Comparison of ENCODE assay signal across 20 mouse cellular contexts in genomic region chr2:160561711-160562110, GRCm38 (mm10).
DNase-seq lines count a peak whose midpoint lies in the region; ATAC-seq and TF ChIP-seq lines count a peak whose summit lies in the region.
"Had no signal": no experiment of that assay in that cellular context is flagged by ENCODE, and none has a peak within 500 bp of the region (broad histone marks: within the 10 kb centered on the region; RNA-seq: fewer than 3 reads in every experiment).

No protein-coding gene starts in this region.

- no peaks in the 10 kb centered on the region for H3K4me1 ChIP-seq in intestine, embryonic 14.5 days (replicated peaks; ENCODE audit: control insufficient read depth, insufficient read depth, low read length)
- H3K4me1 ChIP-seq in intestine, postnatal 0 days (replicated peaks; ENCODE audit: control insufficient read depth, insufficient read depth, low read length) = no peaks in the 10 kb centered on the region
- 0 out of 2 replicates have a peak, but pooled peaks cover 3% of the 10 kb centered on the region for H3K4me1 ChIP-seq in midbrain, embryonic 14.5 days (ENCODE audit: control insufficient read depth, insufficient read depth, low read length)
- H3K4me1 ChIP-seq in midbrain, postnatal 0 days (ENCODE audit: insufficient read depth, low read length) = no peaks in the 10 kb centered on the region
- H3K4me1 ChIP-seq: embryonic facial prominence, embryonic 15.5 days; forebrain, embryonic 15.5 days; heart, embryonic 12.5 days had no signal

- H3K36me3 ChIP-seq in intestine, embryonic 14.5 days (ENCODE audit: control insufficient read depth, insufficient read depth, low read length) = no peaks in the 10 kb centered on the region
- H3K36me3 ChIP-seq in intestine, postnatal 0 days (ENCODE audit: control insufficient read depth, insufficient read depth) = no peaks in the 10 kb centered on the region
- H3K36me3 ChIP-seq in midbrain, embryonic 14.5 days (ENCODE audit: control insufficient read depth, insufficient read depth, low read length) = no peaks in the 10 kb centered on the region
- no peaks in the 10 kb centered on the region for H3K36me3 ChIP-seq in midbrain, postnatal 0 days (ENCODE audit: insufficient read depth, low read length)
- H3K36me3 ChIP-seq: embryonic facial prominence, embryonic 15.5 days; forebrain, embryonic 10.5 days; forebrain, embryonic 15.5 days; heart, embryonic 12.5 days; hindbrain, embryonic 10.5 days had no signal

- H3K27ac ChIP-seq in intestine, embryonic 14.5 days (ENCODE audit: low read depth) = no peak overlapping the region
- no peak overlapping the region for H3K27ac ChIP-seq in intestine, postnatal 0 days (ENCODE audit: low read depth, low read length)
- no peak overlapping the region for H3K27ac ChIP-seq in midbrain, embryonic 14.5 days (replicated peaks; ENCODE audit: low read depth, low read length)
- H3K27ac ChIP-seq in midbrain, postnatal 0 days (ENCODE audit: low read depth, low read length) = no peak overlapping the region
- H3K27ac ChIP-seq: embryonic facial prominence, embryonic 15.5 days; forebrain, embryonic 10.5 days; forebrain, embryonic 15.5 days; heart, adult 2 months; hindbrain, embryonic 10.5 days; hindbrain, embryonic 14.5 days had no signal

- H3K27me3 ChIP-seq in intestine, embryonic 14.5 days (replicated peaks; ENCODE audit: control insufficient read depth, insufficient read depth, low read length) = no peaks in the 10 kb centered on the region
- no peaks in the 10 kb centered on the region for H3K27me3 ChIP-seq in intestine, postnatal 0 days (replicated peaks; ENCODE audit: control insufficient read depth, insufficient read depth, low read length)
- no peaks in the 10 kb centered on the region for H3K27me3 ChIP-seq in midbrain, embryonic 14.5 days (ENCODE audit: control insufficient read depth, insufficient read depth, low read length)
- H3K27me3 ChIP-seq in midbrain, postnatal 0 days (ENCODE audit: insufficient read depth, low read length) = no peaks in the 10 kb centered on the region; the same call in 1 of the 2 replicates
- H3K27me3 ChIP-seq: embryonic facial prominence, embryonic 15.5 days; forebrain, embryonic 15.5 days; heart, embryonic 12.5 days had no signal

- WGBS in intestine, embryonic 14.5 days = 70% methylated on average over 14 of the region's 14 CpGs
- 78% methylated on average over 14 of the region's 14 CpGs for WGBS in intestine, postnatal 0 days
- 6% methylated on average over 14 of the region's 14 CpGs for WGBS in midbrain, embryonic 14.5 days
- WGBS in midbrain, postnatal 0 days = 13% methylated on average over 14 of the region's 14 CpGs

- no peak overlapping the region for H3K9ac ChIP-seq in intestine, embryonic 14.5 days (ENCODE audit: low read length)
- no peak overlapping the region for H3K9ac ChIP-seq in intestine, postnatal 0 days (ENCODE audit: low read depth, low read length)
- H3K9ac ChIP-seq in midbrain, embryonic 14.5 days (replicated peaks; ENCODE audit: low read length) = no peak overlapping the region
- H3K9ac ChIP-seq in midbrain, postnatal 0 days (replicated peaks; ENCODE audit: low read length, poor library complexity, severe bottlenecking) = no peak overlapping the region
- H3K9ac ChIP-seq: embryonic facial prominence, embryonic 15.5 days; forebrain, embryonic 15.5 days; heart, embryonic 12.5 days; hindbrain, embryonic 14.5 days had no signal

- no peak overlapping the region for H3K4me3 ChIP-seq in intestine, embryonic 14.5 days (ENCODE audit: low read depth, low read length)
- no peak overlapping the region for H3K4me3 ChIP-seq in intestine, postnatal 0 days (ENCODE audit: low read depth, low read length)
- no peak overlapping the region for H3K4me3 ChIP-seq in midbrain, embryonic 14.5 days (replicated peaks; ENCODE audit: low read depth, low read length)
- H3K4me3 ChIP-seq in midbrain, postnatal 0 days (ENCODE audit: low read depth, low read length) = no peak overlapping the region
- H3K4me3 ChIP-seq: embryonic facial prominence, embryonic 15.5 days; erythroblast, embryonic 14.5 days; forebrain, embryonic 10.5 days; forebrain, embryonic 15.5 days; heart, adult 2 months; heart, embryonic 12.5 days; hindbrain, embryonic 10.5 days had no signal

- TF ChIP-seq CTCF in intestine, postnatal 0 days (IDR thresholded peaks at IDR 0.05; ENCODE audit: low read depth) = no peak
- no peak for TF ChIP-seq CTCF in midbrain, postnatal 0 days (IDR thresholded peaks at IDR 0.05)
- no peak for TF ChIP-seq CTCF in brain, embryonic 14.5 days (IDR thresholded peaks at IDR 0.05; ENCODE audit: borderline replicate concordance, extremely low read depth, insufficient read depth, insufficient read length)

- no peak for TF ChIP-seq POLR2A in brain, embryonic 14.5 days (IDR thresholded peaks at IDR 0.05; ENCODE audit: borderline replicate concordance, extremely low read depth, insufficient read depth, insufficient read length, poor library complexity, severe bottlenecking)

- no peak for ATAC-seq in intestine, embryonic 14.5 days (replicated peaks; ENCODE audit: low FRiP score, low TSS enrichment, low read depth)
- no peak for ATAC-seq in intestine, postnatal 0 days
- ATAC-seq in midbrain, embryonic 14.5 days (ENCODE audit: low FRiP score, low TSS enrichment) = no peak
- no peak for ATAC-seq in midbrain, postnatal 0 days (ENCODE audit: low FRiP score)
- ATAC-seq: forebrain, embryonic 15.5 days had no signal

- DNase-seq in intestine, embryonic 14.5 days (ENCODE audit: low spot score) = peak; percentile 42
- peak; percentile 30 for DNase-seq in midbrain, embryonic 14.5 days
- no peak for DNase-seq in midbrain, postnatal 0 days (ENCODE audit: low spot score)
- peak; percentile 34 for DNase-seq in brain, embryonic 14.5 days (ENCODE audit: low read depth)
- peak; percentile 58 for DNase-seq in retina, postnatal 1 day
- DNase-seq in embryo, embryonic 9.5 days (ENCODE audit: extremely low spot score) = no peak
- DNase-seq: adrenal gland, postnatal 10 days; cerebellum, adult 11-12 months; cerebellum, adult 9-10 months; cerebellum, postnatal 25 days; gastrocnemius, postnatal 10 days; heart, adult 2 months had no signal

- H3K4me2 ChIP-seq in intestine, embryonic 14.5 days (ENCODE audit: low read length) = no peak overlapping the region
- H3K4me2 ChIP-seq in intestine, postnatal 0 days (replicated peaks; ENCODE audit: low read depth) = no peak overlapping the region
- H3K4me2 ChIP-seq in midbrain, embryonic 14.5 days (ENCODE audit: low read length) = no peak overlapping the region
- H3K4me2 ChIP-seq in midbrain, postnatal 0 days (ENCODE audit: low read depth, low read length, poor library complexity, severe bottlenecking) = no peak overlapping the region
- H3K4me2 ChIP-seq: embryonic facial prominence, embryonic 15.5 days; forebrain, embryonic 15.5 days; heart, embryonic 12.5 days; hindbrain, embryonic 14.5 days had no signal

- H3K9me3 ChIP-seq in intestine, embryonic 14.5 days (ENCODE audit: control insufficient read depth, low read length) = no peaks in the 10 kb centered on the region
- no peaks in the 10 kb centered on the region for H3K9me3 ChIP-seq in intestine, postnatal 0 days (ENCODE audit: control insufficient read depth)
- H3K9me3 ChIP-seq in midbrain, embryonic 14.5 days (ENCODE audit: control insufficient read depth, low read length) = no peaks in the 10 kb centered on the region
- no peaks in the 10 kb centered on the region for H3K9me3 ChIP-seq in midbrain, postnatal 0 days (ENCODE audit: low read length)
- H3K9me3 ChIP-seq: forebrain, embryonic 10.5 days; forebrain, embryonic 15.5 days; heart, embryonic 12.5 days had no signal

Comparison
In these comparisons a context has a peak if more than half of its experiments do, and no peak if none do; other contexts are left out.
1. DNase-seq: peak in intestine, embryonic 14.5 days (single experiment), midbrain, embryonic 14.5 days (single experiment), brain, embryonic 14.5 days (single experiment) and retina, postnatal 1 day (single experiment); none in midbrain, postnatal 0 days (single experiment) and embryo, embryonic 9.5 days (single experiment).